Mouse (Mus musculus) lung, postnatal 25 days (tissue): ENCODE measurements around the gene Arl3.

Source experiments
- DNase-seq: peaks from one replicate; pipeline ENCODE4 v3.0.0; 2022; ENCODE audit warnings: low spot score

Arl3 gene

DNA sequence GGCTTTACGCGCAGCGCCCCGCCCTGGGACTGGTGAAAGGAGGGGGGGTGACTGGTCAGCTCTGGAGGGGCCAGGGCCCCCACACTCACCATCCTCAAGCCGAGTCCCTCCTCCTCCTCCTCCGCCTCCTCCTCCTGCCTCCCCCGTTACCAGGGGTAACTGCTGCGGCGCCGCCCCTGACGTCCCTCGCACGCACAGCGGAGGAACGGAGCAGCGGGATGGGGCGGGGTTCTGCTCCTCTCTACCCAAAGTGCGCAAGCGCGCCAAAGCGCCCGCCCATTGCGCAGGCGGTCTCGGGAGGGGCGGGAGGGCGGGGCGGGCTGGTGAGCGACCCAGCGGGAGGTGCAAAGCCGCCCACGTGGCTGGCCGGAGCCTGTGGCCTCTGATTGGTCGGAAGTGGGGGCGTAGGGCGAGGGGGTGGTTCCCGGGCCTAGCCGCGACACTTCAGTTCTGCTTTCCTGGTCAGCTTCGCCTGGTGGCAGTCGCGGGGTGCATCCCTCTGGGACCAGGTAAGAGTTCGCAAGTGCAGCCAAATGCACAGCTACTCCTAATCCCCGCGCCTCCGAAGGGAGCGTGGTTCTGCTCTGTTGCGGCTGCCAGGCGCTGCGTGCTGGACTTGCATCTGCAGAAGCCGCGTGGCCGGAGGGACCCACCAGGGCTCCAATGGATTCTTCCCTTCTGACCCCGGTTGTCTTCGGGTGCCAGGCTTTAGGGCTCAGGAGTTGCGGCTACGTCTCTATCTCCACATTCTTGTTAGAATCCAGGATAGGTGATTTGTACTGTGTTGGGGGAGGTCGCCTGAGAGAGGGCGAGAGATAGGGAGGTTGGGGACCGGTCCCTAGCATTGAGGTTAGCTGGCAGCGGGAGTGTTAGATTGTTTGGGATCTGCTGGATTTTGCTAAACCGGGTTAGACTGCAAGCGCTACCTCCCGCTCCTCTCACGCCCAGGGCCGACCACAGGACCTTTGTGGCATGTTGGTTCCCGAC, at the start of gene Arl3, which contains the start of gene Sfxn2:
Arl3 (minus strand) TSS at position 248 of the 987 bp plus-strand sequence.
Sfxn2 (plus strand) TSS at position 415 of the 987 bp plus-strand sequence.
- DNase-seq, result peak; percentile 97

DNA sequence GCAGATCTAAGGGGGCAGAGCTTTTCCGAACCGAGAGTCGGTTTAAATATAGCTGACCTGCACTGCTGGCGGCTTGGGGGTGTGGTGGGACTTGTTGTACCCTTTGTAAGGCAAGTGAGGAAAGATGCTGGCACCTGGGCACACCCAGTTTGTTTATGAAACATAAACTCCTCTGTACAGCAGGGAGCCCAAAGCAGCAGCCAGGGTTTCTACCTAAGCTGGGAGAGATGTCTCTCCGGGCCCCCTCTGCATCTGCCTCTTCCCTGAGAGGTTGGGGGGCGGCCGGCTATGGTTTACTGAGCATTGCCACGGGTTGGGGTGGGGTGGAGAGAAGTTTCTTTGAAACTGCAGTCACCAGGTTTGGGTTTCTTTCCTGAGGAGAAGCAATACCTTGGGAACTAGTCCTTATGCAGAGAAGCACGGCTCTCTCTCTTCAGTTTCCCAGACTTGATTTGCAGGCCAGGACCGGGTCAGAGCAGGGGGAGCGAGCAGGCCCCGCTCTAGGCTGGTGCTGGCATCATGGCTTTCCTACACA, 49.7 kb upstream of the Arl3 start:
- DNase-seq, result no peak

DNA sequence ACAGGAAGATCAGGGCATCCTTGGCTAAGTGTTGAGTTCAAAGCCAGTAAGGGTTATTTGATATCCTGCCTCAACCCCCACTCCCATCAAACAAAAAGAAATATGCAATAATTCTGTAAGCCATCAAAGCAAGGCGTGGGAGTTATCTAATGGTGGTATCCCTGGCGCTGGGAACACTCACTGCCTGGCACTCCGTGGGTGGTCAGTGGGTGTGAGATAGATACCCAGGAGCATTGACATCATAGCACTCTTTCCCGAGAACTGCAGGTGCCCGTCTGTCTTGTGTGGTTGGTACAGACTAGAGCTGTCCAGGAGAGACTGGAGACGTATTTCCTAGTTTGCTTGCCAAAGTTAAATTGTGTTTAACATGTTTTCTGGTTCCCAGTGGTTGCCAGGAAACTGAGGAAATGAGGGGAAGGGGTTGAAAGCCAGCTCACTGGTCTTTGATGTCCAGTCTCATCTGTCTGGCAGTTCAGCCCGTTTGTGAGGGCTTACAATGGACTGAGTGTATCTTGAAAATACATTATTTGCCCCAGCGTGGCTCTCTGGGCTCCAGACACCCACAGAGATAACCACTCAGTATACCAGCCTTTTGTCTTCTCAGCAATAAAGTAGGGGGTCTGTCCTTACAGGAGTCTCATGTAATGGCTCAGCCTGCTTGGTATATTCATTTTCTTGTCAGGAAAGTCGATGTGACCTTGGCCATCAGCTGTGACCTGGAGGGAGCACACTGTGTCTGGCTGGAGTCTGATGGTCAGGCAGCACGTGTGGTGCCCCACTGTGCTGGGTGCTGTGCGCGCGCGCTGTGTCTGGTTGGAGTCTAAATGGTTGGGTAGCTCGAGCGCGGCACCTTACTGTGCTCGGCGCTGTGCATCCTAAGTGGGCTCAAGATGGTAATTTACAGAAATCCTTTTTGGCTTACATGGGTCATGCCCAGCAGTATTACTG, 48.5 kb upstream of the Arl3 start:
- DNase-seq, result no peak

DNA sequence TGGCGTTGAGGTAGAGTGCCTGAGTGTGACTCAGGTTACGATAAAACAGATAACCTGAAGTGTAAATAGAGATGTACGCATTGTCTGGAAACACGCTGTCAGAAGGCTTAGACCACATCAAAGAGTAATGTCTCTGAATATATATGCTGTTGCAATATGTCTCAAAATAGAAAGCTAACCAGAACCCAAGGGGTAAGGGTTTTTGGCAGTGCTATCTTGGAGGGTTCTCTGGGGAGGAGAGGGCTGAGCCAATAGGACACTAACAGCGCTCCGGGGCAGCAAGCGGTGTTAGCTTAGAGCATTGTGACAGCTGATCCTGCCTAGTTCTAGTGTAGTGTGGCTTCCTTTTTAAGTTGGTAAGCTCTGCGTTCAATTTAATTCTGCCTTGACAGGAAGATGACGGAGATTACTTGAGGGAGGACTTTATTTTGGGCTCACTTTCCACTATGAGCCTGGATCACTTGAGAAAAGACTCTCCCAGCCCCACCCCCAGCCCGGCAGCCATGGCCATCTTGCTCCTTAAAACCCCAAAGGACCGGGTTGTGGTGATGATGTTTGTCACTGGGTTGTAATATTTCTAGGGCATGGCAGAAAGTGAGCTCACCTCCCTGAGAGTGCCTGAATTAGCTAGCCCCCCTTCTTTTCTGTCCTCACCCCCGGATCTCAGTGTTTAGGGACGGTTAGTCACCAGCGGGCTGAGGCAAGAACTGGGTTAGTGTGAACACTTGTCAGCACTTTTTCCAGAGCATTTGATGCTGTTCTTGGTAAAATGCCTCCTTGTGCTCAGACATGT, 47.2 kb upstream of the Arl3 start:
- DNase-seq, result no peak

DNA sequence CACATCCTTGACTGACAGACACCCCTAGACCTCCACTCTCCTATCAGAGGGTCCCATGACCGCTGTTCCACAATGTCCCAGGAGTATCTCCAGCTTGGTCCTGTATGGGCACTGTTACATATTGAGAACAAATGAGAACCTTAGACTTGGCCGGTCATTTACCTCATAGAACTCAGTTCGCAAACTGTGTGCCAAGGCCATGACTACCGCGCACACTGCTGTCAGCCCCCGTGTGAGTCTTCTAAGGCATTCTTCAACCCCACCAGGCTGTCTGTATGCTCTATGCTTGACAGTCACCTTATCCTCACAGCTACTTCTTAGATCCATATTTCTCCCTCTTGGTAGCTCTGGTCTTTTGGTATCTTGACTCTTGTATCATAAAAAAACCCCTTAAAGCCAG, 46.5 kb upstream of the Arl3 start:
- no peak for DNase-seq

DNA sequence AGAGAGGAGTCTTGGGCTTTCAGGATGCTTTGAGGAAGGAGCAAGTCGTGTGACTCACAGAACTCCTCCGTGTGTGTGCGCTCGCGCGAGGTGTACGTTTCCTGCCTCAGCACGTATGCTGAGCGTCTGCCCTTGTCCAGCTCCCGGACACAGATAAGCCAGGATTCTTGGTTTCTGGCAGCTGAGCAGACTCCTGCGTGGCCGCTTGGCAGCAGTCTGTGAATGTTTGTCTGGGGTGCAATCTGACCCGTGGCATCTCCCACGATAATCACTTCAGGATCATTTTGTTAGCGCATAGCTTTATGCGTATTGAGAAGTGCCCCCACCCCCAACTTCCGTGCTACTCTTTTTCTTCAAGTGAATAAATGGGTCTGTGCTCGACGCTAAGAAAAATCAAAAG, 46.0 kb upstream of the Arl3 start:
- no peak for DNase-seq

DNA sequence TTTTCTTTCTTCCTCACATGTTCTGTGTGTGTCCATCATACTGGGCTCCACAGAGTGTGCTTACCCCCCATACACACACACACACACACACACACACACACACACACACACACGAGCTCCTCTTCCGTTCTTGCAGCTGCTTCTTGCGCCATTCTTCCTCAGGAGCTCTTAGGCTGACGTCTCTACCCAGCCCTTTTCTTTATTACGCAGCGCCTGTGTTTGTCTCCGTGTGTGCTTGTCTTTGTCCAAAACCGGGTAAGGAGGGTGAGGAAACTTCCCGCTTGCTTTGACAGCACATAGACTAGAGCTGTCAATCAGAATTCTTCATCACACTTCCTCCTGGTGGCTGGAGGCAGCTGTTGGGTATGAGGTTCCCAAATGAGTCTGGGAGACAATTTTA, 45.3 kb upstream of the Arl3 start:
- DNase-seq, result peak; percentile 59

DNA sequence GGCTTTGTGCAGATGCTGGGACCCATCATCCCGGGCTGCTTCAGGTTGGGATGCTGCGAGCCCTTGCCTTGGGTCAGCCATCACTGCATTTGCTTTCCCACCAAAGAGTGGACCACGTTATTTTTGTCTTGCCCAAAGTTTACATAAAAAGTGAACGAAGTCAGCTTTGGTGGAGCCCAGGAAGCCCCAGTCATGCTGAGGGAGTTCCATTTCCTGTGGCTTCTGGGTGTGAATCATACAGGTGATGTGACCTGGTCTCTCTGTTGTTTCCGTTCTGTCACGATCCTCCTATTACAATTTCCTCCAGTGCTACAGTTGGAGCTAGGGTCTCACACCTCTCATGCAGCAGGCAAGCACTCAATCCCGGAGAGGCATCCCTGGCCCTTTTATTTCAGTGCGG, 44.4 kb upstream of the Arl3 start:
- no peak for DNase-seq

DNA sequence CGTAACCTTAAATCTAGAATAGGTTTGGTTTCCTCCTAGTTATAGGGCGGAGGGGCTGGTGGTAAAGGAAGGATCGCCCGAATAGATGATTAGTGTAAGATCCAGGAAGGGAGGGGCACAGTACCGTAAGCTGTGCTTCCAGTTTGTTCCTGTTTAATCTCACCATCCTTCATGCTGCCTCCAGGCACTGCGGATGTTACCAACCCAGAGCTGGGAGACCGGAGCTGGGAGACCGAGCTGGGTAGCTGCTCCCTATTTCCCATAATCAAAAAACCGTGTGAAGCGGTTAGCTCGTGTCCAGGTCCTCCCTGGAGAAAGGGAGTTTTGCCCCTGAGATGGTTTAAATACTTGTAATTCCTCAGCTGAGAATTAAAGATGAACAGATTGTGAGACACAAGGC, 43.4 kb upstream of the Arl3 start:
- DNase-seq, result no peak

DNA sequence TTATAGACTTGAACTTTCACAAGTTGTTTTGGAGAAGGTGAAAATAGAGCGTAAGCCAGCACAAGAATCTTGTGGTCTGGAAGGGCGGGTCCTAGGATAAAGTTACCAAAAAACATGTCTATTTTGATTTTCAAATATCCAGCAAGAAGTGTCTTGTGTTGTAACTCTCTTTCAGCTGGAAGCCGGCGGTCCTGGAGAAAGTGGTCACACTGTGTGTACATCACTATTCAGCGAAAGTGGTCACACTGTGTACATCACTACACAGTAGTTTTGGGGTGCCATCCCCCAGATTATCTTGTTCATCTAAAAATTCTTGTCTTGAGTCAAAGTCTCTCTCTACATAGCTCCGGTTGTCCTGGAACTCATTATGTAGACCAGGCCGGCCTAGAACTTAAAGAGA, 35.2 kb upstream of the Arl3 start:
- DNase-seq, result no peak

DNA sequence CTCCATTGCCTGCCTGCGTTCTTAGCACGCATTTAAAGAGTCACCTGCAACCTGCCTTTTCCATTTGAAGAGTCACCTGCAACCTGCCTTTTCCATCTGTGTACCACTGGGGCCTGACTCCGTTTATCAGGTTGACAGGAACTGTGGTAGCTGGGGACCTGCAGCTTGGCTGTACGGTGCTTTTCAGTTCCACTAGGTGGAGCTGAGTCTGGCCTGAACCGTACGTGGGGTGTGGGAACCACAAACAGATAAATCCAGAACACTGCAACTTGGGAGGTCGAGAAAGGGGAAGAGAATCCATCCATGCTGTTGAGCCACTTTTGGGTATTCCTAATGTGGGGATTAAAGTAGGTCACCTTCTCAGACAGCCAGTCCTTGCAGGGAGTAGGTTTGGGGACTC, 34.4 kb upstream of the Arl3 start:
- DNase-seq, result peak; percentile 52

DNA sequence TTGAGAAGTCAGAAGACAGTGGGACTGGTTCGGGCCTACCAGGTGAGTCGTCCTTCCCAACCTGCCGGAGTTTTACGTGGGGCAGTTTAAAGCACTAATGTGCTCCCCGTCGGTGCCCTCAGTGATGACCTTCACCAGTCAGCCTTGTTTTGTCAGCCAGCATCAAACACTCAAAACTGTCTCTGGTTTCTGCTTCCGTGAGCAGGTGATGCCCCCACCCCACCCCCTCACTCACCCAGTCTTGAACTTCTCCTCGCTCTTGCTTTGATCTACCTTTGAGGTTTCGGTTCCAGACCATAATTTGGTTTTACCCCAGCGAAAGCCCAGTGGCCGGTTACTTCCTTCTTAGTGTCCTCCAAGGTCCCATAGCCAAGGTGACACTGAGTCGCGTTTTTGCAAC, 33.7 kb upstream of the Arl3 start:
- no peak for DNase-seq

DNA sequence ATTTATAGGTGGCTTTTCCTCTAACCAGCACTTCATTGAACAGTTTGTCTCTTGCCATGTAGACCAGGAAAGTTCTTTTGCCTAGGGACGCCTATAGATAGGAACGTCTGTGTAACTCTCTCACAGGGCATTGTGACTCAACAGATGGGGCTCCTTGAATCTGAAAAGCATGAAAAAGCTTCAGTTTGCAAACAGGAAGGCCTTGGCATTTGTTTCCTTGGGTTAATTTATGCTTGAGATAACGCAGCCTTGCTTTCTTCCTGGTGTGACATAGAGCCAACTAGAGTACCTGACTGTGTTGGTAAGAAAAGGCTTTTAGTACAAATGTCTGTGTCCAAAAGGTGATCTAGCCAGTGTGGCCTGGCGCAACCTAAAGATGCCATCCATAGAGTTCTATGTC, 29.4 kb upstream of the Arl3 start:
- DNase-seq, result no peak

DNA sequence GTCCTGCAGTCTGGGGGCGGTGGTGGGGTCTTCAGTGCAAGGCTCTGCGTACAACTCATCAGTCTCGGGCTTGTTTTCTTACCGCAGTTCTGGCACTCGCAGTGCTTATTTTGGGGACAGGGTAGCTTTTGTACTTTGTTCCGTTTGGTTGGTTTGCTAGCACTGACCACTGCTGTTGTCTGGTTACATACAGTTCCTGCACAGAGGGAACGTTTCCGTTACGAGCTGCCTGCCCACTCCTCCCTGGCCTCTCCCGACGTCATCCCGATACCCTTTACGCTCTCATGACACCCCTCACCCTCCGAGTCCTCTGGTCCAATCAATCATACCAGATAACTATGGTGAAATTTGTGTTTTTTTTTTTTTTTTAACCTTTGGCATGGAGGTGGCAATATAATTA, 28.5 kb upstream of the Arl3 start:
- DNase-seq, result no peak

DNA sequence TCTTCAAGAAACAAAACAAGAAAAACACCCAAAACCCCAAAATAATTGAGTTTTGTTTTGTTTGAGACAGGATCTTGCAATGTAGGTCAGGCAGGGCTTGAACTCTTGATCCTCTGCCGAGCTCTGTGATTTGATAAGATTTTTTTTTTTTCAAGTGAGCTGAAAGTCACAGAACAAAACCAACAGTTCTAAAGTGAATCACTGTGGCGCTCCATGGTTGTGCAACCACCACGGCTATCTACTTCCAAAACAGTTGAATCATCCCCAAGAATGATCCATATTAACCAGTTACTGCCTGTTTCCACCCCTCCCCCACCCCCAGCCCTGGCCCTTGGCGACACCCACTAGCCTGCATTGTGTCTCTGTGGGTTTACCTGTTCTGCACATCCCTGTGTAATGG, 27.4 kb upstream of the Arl3 start:
- DNase-seq, result no peak

DNA sequence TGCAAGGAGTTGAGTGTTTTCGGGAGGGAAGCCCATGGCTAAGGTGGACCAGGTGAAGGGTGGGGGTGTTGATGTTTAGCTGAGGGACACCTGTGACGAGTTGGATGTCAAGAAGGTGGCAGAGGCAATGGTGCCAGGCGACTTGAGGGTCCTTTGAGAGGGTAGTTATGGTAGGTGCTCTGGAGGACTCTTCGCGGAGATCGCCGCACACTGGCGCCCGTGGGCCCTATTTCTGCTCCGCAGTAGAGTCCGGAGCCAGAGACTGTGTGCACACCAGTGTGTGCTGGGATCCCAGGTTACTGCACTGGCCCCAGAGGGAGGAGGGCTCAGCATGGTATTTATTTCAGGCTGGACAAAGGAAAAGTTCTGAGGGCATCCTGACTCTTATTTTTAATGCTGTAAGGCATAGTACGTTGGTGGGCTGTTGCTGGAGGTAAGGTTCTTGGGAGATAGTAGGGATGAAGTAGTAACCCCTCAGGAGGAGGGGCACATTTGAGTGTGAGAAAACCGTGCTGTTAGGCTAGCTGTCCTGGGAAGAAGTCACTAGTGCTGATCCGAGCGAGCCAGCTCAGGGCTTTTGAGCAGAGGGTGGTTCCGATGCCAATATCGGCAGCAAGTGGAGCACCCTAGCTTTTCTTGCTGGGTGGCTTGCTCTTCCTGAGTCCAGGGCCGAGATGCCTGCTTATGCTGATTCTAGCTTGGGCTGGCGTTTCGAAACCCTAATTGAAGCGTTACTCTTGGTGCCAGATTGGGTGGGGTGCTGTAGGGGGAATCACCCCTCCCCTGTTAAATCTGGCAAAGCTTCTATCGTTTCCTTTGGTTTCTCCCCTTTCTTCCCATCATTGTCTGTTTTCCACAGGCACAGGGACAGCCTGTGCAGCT, 26.6 kb upstream of the Arl3 start:
- DNase-seq, result peak; percentile 51

DNA sequence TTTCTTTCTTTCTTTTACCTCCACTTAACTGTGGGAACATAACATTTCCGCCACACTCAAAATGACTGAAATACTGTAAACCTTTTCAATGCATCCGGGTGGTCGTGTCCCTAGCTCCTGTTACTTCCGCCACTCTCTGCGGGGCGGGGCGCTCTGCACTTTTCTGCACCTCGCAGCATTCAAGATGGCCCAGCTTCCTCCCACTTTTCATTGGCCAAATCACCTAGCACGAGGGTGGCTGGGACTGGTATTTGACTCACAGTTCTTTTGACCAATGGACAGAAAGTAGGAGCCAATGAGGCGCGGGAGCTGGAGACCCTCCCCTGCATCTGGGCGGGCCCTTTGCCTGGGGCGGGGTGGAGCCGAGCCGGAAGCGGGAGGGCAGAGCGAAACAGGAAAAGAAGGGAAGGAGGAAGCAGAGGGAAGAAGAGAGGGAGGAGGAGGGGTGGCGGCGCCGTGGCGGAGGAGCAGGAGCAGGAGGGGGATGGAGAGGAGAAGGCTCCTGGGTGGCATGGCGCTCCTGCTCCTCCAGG, 25.8 kb upstream of the Arl3 start, which contains the start of gene Wbp1l:
Wbp1l (plus strand) TSS at position 365 of the 533 bp plus-strand sequence.
- DNase-seq, result peak; percentile 99

DNA sequence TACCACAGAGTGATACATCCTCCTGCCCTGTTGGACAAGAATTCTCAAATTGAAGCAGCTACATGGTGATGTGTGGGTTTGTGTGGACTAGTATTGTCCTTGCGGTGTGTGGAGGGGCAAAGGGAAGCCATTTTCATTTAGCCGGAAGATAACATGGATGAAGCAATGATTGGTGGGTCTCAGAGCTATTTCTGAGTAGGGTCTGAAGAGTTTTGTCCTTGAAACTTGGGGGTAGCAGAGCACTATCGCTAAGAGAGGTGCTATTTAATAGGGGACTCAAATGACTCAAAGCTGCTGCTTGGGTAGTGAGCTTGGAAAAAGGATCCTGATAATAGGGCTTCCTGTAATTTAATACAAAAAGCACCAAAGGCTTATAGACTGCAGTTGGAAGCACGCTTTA, 25.2 kb upstream of the Arl3 start:
- no peak for DNase-seq

DNA sequence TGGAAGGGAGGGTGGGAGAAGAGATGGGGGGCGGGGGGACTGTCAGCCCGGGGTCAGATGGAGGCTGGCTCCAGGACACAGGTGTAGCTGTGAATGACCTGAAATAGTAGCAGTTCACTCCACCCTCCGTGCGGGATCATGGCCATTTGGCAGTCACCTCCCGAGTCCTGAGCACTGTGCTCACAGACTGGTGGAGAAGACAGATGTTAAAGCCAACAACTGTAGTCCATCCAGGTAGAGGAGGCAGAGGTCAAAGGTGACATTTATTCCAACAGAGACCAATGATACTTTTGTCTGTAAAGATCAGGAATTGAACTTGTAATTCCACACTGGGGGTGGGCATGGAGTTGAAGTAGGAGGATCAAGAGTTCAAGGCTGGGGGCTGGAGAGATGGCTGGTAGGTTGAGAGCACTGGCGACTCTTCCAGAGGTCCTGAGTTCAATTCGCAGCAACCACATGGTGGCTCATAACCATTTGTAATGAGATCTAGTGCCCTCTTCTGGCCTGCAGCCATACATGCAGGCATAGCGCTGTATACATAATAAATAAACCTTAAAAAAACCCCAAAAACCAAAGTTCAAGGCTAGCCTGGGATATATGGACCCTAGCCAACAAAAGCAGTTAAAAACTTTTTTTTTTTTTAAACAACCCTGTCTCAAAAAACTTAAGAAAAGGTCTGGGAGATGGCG, 19.9 kb upstream of the Arl3 start:
- no peak for DNase-seq

DNA sequence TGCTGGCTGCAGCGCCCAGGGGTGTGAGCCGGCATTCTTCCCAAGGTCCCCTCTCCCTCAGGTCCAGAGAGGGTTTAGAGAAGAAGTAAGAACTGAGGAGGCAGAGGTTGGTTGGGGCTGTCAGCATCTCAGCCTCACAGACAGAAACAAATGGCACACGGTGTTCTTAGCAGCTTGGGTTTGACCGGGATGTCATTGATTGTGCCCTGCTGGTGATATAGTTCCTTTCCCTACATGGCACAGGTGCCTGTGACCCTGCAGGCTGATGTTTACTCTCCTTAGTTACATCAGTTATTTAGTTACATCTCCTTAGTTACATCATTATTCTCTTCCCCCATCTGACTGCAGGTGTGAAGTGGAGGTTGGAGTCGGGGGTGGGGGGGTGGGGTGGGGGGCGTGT, 18.6 kb upstream of the Arl3 start:
- no peak for DNase-seq
